ENCODE assay signal across 14 mouse cellular contexts in the genomic region with DNA sequence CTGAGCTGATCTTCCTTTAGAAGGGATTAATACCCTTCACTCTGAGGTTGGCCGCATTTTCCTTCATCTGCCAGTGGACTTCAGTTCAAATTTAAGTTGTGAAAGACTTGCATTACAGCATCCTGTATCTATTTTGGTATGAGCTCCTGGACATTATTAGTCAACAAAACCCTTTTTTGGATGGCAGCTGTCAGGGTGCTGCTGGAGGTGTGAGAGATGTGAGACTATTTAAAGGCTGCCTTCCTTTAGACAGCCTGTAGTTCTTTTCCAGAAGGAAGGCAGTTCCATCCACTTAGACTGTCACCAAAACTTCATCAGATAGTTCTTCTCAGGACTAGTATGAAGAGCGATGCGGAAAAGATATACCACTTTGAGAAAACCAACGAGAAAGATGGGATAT. TPM values are rescaled to one million over a fixed set of nuclear protein-coding genes. Genes with fewer than 3 reads are reported as not detected.
"Had no signal": no experiment of that assay in that cellular context is flagged by ENCODE, and none has a peak within 500 bp of the region (broad histone marks: within the 10 kb centered on the region; RNA-seq: fewer than 3 reads in every experiment).

No protein-coding gene starts in this region.

- H3K4me2 ChIP-seq: limb, embryonic 15.5 days; liver, embryonic 12.5 days; lung, embryonic 14.5 days; midbrain, embryonic 15.5 days had no signal

- DNase-seq: kidney, postnatal 10 days; kidney, postnatal 4 days; lung, embryonic 14.5 days; lung, postnatal 10 days; lung, postnatal 4 days; right cerebral cortex, postnatal 14 days; thymus, postnatal 36 days had no signal

- H3K4me3 ChIP-seq: layer of hippocampus, adult 2 months; limb, embryonic 15.5 days; liver, embryonic 12.5 days; midbrain, embryonic 10.5 days; midbrain, embryonic 15.5 days had no signal

- ATAC-seq: liver, embryonic 12.5 days; midbrain, embryonic 15.5 days had no signal

- H3K9ac ChIP-seq: limb, embryonic 15.5 days; liver, embryonic 12.5 days; lung, embryonic 14.5 days; midbrain, embryonic 15.5 days had no signal

- H3K36me3 ChIP-seq: limb, embryonic 15.5 days; liver, embryonic 12.5 days; midbrain, embryonic 10.5 days; midbrain, embryonic 15.5 days had no signal

- H3K4me1 ChIP-seq: limb, embryonic 15.5 days; liver, embryonic 12.5 days; midbrain, embryonic 15.5 days had no signal

- H3K27ac ChIP-seq: layer of hippocampus, adult 2 months; limb, embryonic 15.5 days; liver, embryonic 12.5 days; midbrain, embryonic 10.5 days; midbrain, embryonic 15.5 days had no signal

- H3K9me3 ChIP-seq: limb, embryonic 15.5 days; liver, embryonic 12.5 days; midbrain, embryonic 10.5 days; midbrain, embryonic 15.5 days had no signal

- H3K27me3 ChIP-seq: limb, embryonic 15.5 days; liver, embryonic 12.5 days; midbrain, embryonic 15.5 days had no signal

RNA-seq across cellular contexts. Expression of a gene that starts 10.8 kb away (rescaled TPM):
- total RNA-seq: megakaryocyte, adult 5-6 weeks; monocyte, adult 5-6 weeks had no signal
